Mouse (Mus musculus) heart, embryonic 15.5 days (tissue): ENCODE measurements around the gene Gm11084. TPM values are rescaled to one million over a fixed set of nuclear protein-coding genes. Genes with fewer than 3 reads are reported as not detected.

Source experiments
- microRNA-seq: library from miRNA; unstranded; fragments of <30 nt; microRNA quantifications from one replicate; pipeline ENCODE4, GENCODE M21; 2016
- polyA plus RNA-seq: library from polyadenylated mRNA; unstranded; fragments of >200 nt; fragmentation: Nextera tagmentation; extraction: Ambion mirVana; gene quantifications from 2 replicates; pipeline ENCODE4 v1.2.1, GENCODE M21; 2015

Gene Gm11084
- polyA plus RNA-seq, 1 experiment from 2014 or later = not detected

Small RNAs within 50 kb of the gene (microRNA-seq; reads per million reads assigned to microRNA genes)
- not detected for gene Gm25960

Other genes with a start within 250 kb of the Gm11084 start
- 31.3 and 35.5 TPM in 2 replicates for gene Sp3, start 6.3 kb downstream of the Gm11084 start, polyA plus RNA-seq
- gene Ola1, start 232.2 kb upstream of the Gm11084 start, polyA plus RNA-seq = 57.7 and 59.2 TPM in 2 replicates